Mouse (Mus musculus): Measurements from ENCODE around the gene Bcdin3d. TPM values are rescaled to one million over a fixed set of nuclear protein-coding genes. Genes with fewer than 3 reads are reported as not detected.
"Not testable (repeated sequence)": the region's sequence is repeated elsewhere in the genome, so short reads cannot be mapped to it uniquely, and the experiment has no call there.

Bcdin3d gene
- polyA plus RNA-seq, 2 experiments from 2014 or later = 27.9 to 41.0 TPM

- ATAC-seq = no peak
These were observed 1.6 kb downstream of the Bcdin3d start for GRCm38 (mm10) chr15:99472972-99473371.

- peak; percentile 30 for ATAC-seq
These were observed 2.9 kb downstream of the Bcdin3d start for GRCm38 (mm10) chr15:99471677-99472063.

GRCm38 (mm10) chr15:99470971-99471676 is 3.4 kb downstream of the Bcdin3d start:
- peak; percentile 44 for ATAC-seq

- no peak for ATAC-seq
These were observed 4.2 kb downstream of the Bcdin3d start for GRCm38 (mm10) chr15:99470224-99470761.

- no peak for ATAC-seq
These were observed 4.8 kb downstream of the Bcdin3d start for GRCm38 (mm10) chr15:99469736-99470135.

- ATAC-seq = peak; percentile 44
These were observed 5.5 kb downstream of the Bcdin3d start for GRCm38 (mm10) chr15:99469067-99469466.

GRCm38 (mm10) chr15:99463194-99463593 is 11.3 kb downstream of the Bcdin3d start:
- ATAC-seq = no peak

- peak; percentile 94 for ATAC-seq
These were observed 16.7 kb downstream of the Bcdin3d start, which contains the start of gene Nckap5l for GRCm38 (mm10) chr15:99457606-99458401. TSS of gene Nckap5l (minus strand) at chr15:99457748.

GRCm38 (mm10) chr15:99456963-99457605 is 17.4 kb downstream of the Bcdin3d start:
- ATAC-seq = no peak

- no peak for ATAC-seq
These were observed 18.1 kb downstream of the Bcdin3d start for GRCm38 (mm10) chr15:99456338-99456962.

- ATAC-seq = no peak
These were observed 19.1 kb downstream of the Bcdin3d start for GRCm38 (mm10) chr15:99455415-99455814.

- no peak for ATAC-seq
These were observed 19.8 kb downstream of the Bcdin3d start for GRCm38 (mm10) chr15:99454585-99455279.

- ATAC-seq = no peak
These were observed 21.2 kb downstream of the Bcdin3d start for GRCm38 (mm10) chr15:99453153-99453900.

GRCm38 (mm10) chr15:99449751-99450280 is 24.7 kb downstream of the Bcdin3d start:
- ATAC-seq = no peak

GRCm38 (mm10) chr15:99449131-99449750 is 25.3 kb downstream of the Bcdin3d start:
- ATAC-seq = peak; percentile 49

- ATAC-seq = not testable (repeated sequence)
These were observed 28.4 kb downstream of the Bcdin3d start for GRCm38 (mm10) chr15:99446136-99446535.

GRCm38 (mm10) chr15:99445567-99445966 is 29.0 kb downstream of the Bcdin3d start:
- no peak for ATAC-seq

- no peak for ATAC-seq
These were observed 32.2 kb downstream of the Bcdin3d start for GRCm38 (mm10) chr15:99442358-99442757.

- no peak for ATAC-seq
These were observed 33.6 kb downstream of the Bcdin3d start for GRCm38 (mm10) chr15:99440816-99441457.
